Mouse (Mus musculus) embryo, embryonic 11 days (tissue): ENCODE measurements around the gene Gm4567.
"Not testable (repeated sequence)": the region's sequence is repeated elsewhere in the genome, so short reads cannot be mapped to it uniquely, and the experiment has no call there.

ENCODE experiments used
- DNase-seq: peaks from one replicate; pipeline ENCODE4 v3.0.0-alpha.2; 2015

The Gm4567 gene

GRCm38 (mm10) chr7:22719610-22720009 lies at the start of gene Gm4567:
Gm4567 (minus strand) TSS chr7:22719710.
- DNase-seq = not testable (repeated sequence)

- DNase-seq = not testable (repeated sequence)
Observed at GRCm38 (mm10) chr7:22761397-22761796, 41.9 kb upstream of the Gm4567 start, which contains the start of gene Vmn1r157. Vmn1r157 (plus strand) TSS chr7:22761697.

- not testable (repeated sequence) for DNase-seq
Observed at GRCm38 (mm10) chr7:22692217-22692616, 27.3 kb downstream of the Gm4567 start, which contains the start of gene Gm8693. Gm8693 (minus strand) TSS chr7:22692317.
